Mouse (Mus musculus): ENCODE data around the gene Plk3.
A peak's percentile ranks its signal among the peaks of the same experiment; 100 is the strongest.

Plk3 gene

GRCm38 (mm10) chr4:117138295-117139216 lies 4.8 kb upstream of the Plk3 start:
- no peak for DNase-seq

GRCm38 (mm10) chr4:117136034-117136433 lies 2.3 kb upstream of the Plk3 start:
- DNase-seq, result no peak

- no peak for DNase-seq
Observed at GRCm38 (mm10) chr4:117134601-117134995, 835 bp upstream of the Plk3 start.

- DNase-seq, result no peak
Observed at GRCm38 (mm10) chr4:117133366-117133796, 382 bp downstream of the Plk3 start.

- DNase-seq, result no peak
Observed at GRCm38 (mm10) chr4:117132794-117133143, 994 bp downstream of the Plk3 start.

- DNase-seq, result no peak
Observed at GRCm38 (mm10) chr4:117131890-117132793, 1.6 kb downstream of the Plk3 start.

- no peak for DNase-seq
Observed at GRCm38 (mm10) chr4:117131198-117131597, 2.6 kb downstream of the Plk3 start.

- DNase-seq, result no peak
Observed at GRCm38 (mm10) chr4:117130790-117131189, 3.0 kb downstream of the Plk3 start.

- DNase-seq, result no peak
Observed at GRCm38 (mm10) chr4:117127991-117128686, 5.6 kb downstream of the Plk3 start.

- DNase-seq, result no peak
Observed at GRCm38 (mm10) chr4:117126675-117127290, 7.0 kb downstream of the Plk3 start, which contains the start of gene Tctex1d4. Gene Tctex1d4 (plus strand): TSS chr4:117126794.

- peak; percentile 39 for DNase-seq
Observed at GRCm38 (mm10) chr4:117125910-117126674, 7.7 kb downstream of the Plk3 start.

- DNase-seq, result peak; percentile 82
Observed at GRCm38 (mm10) chr4:117125348-117125909, 8.3 kb downstream of the Plk3 start, which contains the start of gene Btbd19. Gene Btbd19 (minus strand): TSS chr4:117125725.

- DNase-seq, result no peak
Observed at GRCm38 (mm10) chr4:117124518-117125347, 9.0 kb downstream of the Plk3 start.

- no peak for DNase-seq
Observed at GRCm38 (mm10) chr4:117124218-117124517, 9.6 kb downstream of the Plk3 start.

- no peak for DNase-seq
Observed at GRCm38 (mm10) chr4:117123546-117124217, 10.1 kb downstream of the Plk3 start.

GRCm38 (mm10) chr4:117122209-117122608 lies 11.6 kb downstream of the Plk3 start:
- DNase-seq, result no peak

GRCm38 (mm10) chr4:117120445-117121414 lies 13.0 kb downstream of the Plk3 start:
- DNase-seq, result peak; percentile 97

- DNase-seq, result no peak
Observed at GRCm38 (mm10) chr4:117120052-117120444, 13.7 kb downstream of the Plk3 start.

- DNase-seq, result no peak
Observed at GRCm38 (mm10) chr4:117119636-117120035, 14.1 kb downstream of the Plk3 start.

Data from right cerebral cortex, adult 18-20 months (tissue).